Mouse (Mus musculus): Measurements from ENCODE around the gene Scarb1.
"Not testable (repeated sequence)": the region's sequence is repeated elsewhere in the genome, so short reads cannot be mapped to it uniquely, and the experiment has no call there.

The Scarb1 gene

GRCm38 (mm10) chr5:125340547-125341262, at the start of gene Scarb1:
TSS of gene Scarb1 (minus strand) at chr5:125341094.
- peak; percentile 53 to 82 for DNase-seq (ENCODE audit: low read depth in 1 of 2, low spot score in 2 of 2)

GRCm38 (mm10) chr5:125389579-125390441, 48.9 kb upstream of the Scarb1 start, which contains the start of gene Ubc:
TSS of gene Ubc (minus strand) at chr5:125390202.
- DNase-seq (ENCODE audit: low read depth in 1 of 2, low spot score in 2 of 2): peak; percentile 75 to 84

- peak; percentile 68 to 90 for DNase-seq (ENCODE audit: low read depth in 1 of 2, low spot score in 2 of 2)
Observed at GRCm38 (mm10) chr5:125389131-125389578, 48.3 kb upstream of the Scarb1 start, which contains the start of gene Gm10382. TSS of gene Gm10382 (plus strand) at chr5:125389322.

- no peak for DNase-seq (ENCODE audit: low read depth in 1 of 2, low spot score in 2 of 2)
Observed at GRCm38 (mm10) chr5:125388358-125389092, 47.6 kb upstream of the Scarb1 start.

- DNase-seq (ENCODE audit: low read depth in 1 of 2, low spot score in 2 of 2): not testable (repeated sequence)
Observed at GRCm38 (mm10) chr5:125387295-125387694, 46.4 kb upstream of the Scarb1 start.

GRCm38 (mm10) chr5:125385215-125385940, 44.5 kb upstream of the Scarb1 start:
- DNase-seq (ENCODE audit: low read depth in 1 of 2, low spot score in 2 of 2): no peak

GRCm38 (mm10) chr5:125384512-125385214, 43.8 kb upstream of the Scarb1 start:
- DNase-seq (ENCODE audit: low read depth in 1 of 2, low spot score in 2 of 2): no peak

GRCm38 (mm10) chr5:125383637-125384420, 42.9 kb upstream of the Scarb1 start:
- DNase-seq (ENCODE audit: low read depth in 1 of 2, low spot score in 2 of 2): no peak

- DNase-seq (ENCODE audit: low read depth in 1 of 2, low spot score in 2 of 2): no peak
Observed at GRCm38 (mm10) chr5:125382673-125383558, 42.0 kb upstream of the Scarb1 start.

GRCm38 (mm10) chr5:125381954-125382672, 41.2 kb upstream of the Scarb1 start:
- DNase-seq (ENCODE audit: low read depth in 1 of 2, low spot score in 2 of 2): no peak

- DNase-seq (ENCODE audit: low read depth in 1 of 2, low spot score in 2 of 2): no peak
Observed at GRCm38 (mm10) chr5:125378919-125379318, 38.0 kb upstream of the Scarb1 start.

GRCm38 (mm10) chr5:125377214-125377613, 36.3 kb upstream of the Scarb1 start:
- no peak for DNase-seq (ENCODE audit: low read depth in 1 of 2, low spot score in 2 of 2)

- DNase-seq (ENCODE audit: low read depth in 1 of 2, low spot score in 2 of 2): no peak
Observed at GRCm38 (mm10) chr5:125375871-125376270, 35.0 kb upstream of the Scarb1 start.

GRCm38 (mm10) chr5:125372027-125372426, 31.1 kb upstream of the Scarb1 start:
- no peak for DNase-seq (ENCODE audit: low read depth in 1 of 2, low spot score in 2 of 2)

GRCm38 (mm10) chr5:125370950-125371693, 30.2 kb upstream of the Scarb1 start:
- no peak for DNase-seq (ENCODE audit: low read depth in 1 of 2, low spot score in 2 of 2)

- peak in 1 of 2 experiments; percentile 54 for DNase-seq (ENCODE audit: low read depth in 1 of 2, low spot score in 2 of 2)
Observed at GRCm38 (mm10) chr5:125368568-125368967, 27.7 kb upstream of the Scarb1 start.

GRCm38 (mm10) chr5:125368156-125368555, 27.3 kb upstream of the Scarb1 start:
- no peak for DNase-seq (ENCODE audit: low read depth in 1 of 2, low spot score in 2 of 2)
